Mouse (Mus musculus): Measurements from ENCODE around the gene Zzef1.

Gene Zzef1

DNA sequence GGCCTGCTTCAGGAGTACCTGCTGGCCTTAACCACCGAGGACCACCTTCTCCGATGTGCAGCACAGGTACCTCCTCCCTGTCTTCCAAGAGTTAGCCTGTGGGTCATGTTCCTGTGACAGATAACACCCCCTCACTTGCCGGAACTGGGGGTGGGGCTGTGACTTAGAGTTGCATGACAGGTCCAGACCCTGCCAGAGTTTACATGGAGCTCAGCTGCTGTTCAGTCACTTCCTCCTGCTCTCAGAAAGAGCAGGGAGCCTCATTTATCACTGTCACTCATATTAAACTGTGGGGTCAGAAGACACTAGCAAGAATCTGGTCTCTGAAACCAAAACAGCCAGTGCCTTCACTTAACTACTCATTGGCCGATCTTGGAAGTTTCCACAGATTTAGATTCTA is 127.1 kb downstream of the Zzef1 start:
- peak; percentile 73 for DNase-seq

DNA sequence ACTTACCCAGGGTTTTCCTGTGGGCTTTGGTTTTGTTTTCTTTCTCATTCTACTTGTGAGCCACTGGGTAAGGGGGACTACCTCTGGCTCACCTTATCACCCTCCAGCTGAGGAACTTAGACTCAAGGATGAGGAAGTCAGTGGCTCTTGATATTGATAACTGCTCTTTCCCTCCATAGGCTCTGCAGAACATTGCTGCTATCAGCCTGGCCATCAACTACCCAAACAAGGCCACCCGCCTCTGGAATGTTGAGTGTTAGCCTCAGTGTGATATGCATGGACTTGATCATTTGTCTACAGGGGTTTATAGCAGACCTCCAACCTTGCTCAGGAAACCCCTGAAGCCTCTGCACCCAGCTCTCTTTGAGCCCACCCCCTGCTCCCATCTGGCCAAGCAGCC is 128.4 kb downstream of the Zzef1 start:
- DNase-seq = no peak

DNA sequence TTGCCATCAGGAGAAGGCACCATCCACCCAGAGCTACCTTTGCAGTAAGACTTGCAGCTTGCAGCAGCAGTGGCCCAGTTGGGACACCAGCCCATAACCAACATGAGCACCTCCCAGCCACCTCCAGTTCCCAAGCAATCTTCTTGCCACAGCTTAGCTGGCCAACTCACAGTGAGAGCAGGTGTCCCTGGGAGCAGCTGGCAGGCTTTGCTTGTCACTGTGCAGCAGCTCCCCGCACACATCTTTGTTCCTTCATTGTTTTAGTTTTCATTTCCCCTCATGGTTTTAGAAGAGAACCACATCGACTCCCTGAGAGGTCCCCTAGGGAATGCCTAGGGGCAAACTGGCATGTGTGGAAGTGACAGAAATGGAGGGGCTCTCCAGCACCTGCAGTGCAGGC is 129.0 kb downstream of the Zzef1 start:
- no peak for DNase-seq

DNA sequence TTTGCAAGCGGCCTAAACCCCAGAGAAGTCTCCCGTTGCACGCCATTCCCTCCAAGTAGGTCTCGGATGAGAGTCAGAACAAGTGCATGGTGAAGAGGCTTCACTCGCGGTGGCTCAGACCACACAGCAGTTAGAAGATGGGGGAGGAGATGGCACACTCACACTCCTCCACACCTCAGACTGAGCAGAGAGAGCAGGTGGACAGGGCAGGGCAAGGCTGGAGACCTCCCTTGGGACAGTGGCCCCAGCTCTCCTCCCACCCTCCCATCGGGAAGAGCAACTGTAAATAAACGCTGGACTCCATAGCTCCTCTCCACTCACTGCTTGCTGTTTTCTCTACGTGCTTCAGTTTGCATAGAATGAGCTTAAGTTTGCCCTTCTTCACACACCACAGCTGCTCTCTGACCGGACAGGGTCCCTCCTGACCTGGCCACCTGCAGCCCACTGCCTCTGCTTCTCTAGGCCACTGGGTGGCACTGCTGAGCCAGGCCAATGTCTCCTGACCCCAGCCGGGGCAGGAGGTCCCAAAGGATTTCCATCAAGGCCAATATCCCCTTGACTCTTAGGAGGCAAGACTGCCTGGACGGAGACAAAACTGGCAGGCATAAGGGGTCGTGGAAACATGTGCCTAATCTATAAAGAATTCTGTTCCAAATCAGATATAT is 130.3 kb downstream of the Zzef1 start:
- DNase-seq = peak; percentile 76

DNA sequence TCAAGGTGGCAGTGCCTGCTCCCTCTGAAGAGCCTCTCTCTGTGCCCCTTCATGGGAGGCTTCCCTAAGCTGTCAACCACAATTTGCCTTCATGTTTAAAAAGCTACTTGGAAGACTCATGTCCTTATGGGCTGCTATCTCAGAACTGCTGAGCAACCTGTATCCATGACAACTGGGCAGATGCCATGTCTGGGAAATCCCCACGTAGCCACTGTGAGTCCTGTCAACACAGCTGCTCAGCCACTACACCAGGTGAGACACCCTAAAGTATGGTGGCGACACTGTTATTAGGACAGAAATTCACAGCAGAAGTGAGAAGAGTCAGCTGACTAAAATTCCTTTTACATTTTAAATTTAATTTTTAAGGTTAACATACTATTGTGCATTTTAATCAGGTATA is 132.5 kb downstream of the Zzef1 start:
- DNase-seq = no peak

DNA sequence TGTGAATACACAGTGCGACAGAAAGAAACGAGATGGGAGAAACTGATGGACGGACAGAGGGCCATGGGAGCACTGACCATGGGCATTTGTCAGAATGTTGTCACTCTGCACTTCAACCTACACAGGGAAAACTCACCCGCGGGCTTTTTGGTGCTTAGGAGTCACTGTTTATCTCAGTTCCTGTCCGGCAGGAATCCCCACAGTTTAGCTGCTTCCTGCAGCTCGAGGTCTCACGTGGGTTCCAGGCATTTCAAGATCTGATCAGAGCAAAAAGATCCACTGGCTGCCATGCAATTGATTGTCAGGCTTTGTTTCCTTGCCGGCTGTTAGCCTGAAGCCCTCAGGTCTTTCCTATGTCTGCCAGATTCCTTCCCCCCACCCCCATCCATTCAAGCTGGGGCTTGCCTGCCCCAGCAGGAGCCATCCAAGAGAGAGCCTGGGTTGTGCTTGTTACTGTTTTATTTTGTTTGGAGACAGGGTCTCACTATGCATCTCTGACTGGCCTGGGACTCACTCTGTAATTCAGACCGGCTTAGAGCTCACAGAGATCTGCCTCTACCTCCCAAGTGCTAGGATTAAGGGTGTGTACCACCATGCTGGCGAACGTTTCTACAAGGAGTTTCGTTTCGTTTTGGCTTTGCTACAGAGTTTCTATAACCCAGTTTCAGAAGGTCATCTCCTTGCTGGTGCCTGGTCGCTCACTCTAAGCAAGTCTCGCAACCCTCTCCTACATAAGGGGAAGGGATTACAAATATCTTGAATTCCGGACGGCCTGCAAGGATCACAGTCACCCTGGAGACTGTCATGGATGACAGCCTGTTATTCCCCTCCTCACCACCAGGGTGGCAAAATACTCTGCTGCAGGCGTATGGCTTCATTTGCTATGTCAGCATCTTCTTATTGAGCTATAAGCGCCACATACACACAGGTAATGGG is 144.4 kb downstream of the Zzef1 start:
- DNase-seq = no peak

DNA sequence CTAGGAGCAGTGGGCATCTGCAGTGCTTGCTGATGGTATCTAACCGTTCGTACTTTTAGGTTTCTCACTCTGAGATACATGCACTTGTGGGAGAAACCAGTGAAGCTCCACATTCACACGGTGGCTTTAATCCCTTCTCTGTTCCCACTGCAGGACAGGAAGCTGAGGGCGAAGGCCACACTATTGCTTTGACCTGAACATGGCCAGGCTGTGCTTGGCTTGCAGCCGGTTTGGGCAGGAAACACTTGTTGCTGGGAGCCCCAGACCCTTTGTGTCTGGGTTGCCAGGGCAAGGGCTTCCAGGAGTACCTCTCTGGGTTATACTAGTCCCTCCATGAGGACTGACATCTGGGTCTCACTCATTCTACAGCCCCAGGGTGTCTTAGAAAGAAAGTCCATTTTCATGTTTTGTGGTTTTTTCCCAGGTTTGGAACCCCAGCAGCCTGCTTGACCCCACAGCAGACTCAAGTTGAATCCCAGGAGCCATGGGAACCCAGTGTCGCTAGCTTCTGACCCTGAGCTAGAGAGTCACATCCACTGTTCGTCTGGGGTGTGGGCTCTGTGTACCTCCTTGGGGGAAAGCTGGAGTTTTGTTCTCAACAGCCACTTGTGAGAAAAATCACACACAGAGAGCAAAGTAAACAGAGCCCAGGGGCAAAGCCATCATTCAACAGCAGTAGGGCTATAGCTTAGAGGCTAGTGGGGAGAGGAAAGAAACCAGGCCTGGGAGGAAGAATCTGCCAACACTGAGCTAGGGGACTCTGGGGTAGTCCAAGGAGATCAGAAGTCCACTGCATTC is 149.2 kb downstream of the Zzef1 start:
- peak; percentile 70 for DNase-seq

DNA sequence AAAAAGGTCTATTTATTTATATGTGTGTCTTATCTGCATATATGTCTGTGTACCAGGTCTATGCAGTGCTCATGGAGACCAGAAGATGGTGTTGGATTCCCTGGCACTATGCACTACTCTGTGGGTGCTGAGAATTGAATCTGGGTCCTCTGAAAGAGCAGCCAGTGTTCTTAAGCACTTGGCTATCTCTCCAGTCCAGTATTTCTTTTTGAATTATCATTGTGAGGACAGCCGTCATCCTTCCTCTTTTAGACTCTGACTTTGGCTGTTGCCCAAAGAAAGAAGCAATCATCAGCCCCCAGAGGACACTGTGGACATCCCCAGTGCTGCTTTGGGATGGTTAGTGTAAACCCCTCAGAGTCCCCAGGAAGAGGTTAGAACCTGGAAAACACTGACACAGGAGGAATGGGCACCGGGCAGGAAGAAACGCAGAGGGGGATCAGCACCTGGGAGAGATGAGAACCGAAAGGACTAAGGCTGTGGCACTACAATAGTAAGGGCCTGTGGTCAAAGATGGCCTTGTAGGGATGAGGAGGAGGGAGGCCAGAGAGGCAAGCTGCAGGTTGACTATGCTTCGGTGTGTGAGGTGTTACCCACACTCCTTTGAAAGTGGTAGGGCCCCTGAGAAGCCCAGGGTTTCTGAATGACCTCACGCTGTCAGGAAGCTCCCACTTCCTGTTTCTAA is 150.0 kb downstream of the Zzef1 start:
- no peak for DNase-seq

DNA sequence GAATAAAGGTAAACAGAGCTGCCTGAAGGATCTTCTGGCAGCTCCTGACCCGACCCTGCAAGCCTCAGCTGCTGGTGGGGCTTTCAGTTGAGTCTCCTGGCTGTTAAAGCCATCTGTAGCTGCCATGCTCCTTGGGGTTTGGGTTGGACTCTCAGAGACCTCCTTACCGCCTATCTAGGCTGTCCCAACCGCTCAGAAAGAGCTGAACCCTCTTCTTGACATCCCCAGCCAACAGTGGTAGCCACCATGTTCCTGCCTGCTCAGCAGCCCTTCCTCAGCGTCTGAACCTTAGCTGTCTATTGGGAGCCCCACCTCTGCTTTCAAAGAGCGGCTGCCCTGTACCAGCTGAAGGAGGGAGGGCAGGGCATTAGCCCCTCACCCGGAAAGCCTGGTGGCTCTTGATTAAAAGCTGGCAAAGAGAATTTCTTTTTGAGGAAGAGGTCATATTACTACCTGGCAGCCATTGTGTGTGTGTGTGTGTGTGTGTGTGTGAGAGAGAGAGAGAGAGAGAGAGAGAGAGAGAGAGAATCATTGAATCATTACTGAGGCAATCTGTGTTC is 150.6 kb downstream of the Zzef1 start:
- no peak for DNase-seq

DNA sequence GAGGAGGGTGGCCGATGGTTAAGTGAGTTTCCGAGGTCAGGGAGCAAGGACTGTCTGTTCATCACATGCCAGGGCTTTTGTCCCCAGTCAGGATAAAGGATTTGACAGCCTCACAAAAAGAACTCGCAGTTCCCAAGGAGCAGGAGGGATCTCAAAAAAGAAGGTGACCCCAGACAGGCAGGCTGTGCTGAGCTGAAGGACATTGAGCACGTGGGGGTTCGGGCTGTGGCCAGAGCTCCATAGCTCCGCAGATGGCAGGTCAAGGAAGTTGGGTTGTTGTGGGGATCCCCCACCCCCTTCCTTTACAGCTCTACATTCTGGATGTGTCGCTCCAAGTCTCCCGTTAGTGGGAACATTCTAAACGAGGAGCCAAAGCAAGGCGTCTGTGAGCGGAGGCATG is 151.8 kb downstream of the Zzef1 start:
- DNase-seq = no peak

DNA sequence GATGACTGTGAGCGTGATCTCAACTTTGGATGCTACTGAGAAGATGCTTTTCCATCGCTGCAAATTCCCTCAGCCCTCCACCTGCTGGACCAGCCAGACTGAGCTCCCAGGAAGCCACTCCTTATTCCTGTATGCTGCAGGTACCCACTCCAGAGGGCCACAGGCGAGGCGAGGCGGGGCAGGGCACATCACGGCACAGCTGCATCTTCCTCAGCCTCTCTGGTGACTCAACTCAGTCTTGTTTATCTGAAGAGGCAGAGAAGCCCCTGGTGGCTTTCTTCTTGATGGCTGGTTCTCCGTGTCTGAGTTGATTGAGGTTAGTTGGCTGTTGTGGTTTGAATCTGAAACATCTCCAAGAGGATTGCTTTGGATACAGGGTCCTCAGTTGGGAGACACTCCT is 152.2 kb downstream of the Zzef1 start:
- no peak for DNase-seq

DNA sequence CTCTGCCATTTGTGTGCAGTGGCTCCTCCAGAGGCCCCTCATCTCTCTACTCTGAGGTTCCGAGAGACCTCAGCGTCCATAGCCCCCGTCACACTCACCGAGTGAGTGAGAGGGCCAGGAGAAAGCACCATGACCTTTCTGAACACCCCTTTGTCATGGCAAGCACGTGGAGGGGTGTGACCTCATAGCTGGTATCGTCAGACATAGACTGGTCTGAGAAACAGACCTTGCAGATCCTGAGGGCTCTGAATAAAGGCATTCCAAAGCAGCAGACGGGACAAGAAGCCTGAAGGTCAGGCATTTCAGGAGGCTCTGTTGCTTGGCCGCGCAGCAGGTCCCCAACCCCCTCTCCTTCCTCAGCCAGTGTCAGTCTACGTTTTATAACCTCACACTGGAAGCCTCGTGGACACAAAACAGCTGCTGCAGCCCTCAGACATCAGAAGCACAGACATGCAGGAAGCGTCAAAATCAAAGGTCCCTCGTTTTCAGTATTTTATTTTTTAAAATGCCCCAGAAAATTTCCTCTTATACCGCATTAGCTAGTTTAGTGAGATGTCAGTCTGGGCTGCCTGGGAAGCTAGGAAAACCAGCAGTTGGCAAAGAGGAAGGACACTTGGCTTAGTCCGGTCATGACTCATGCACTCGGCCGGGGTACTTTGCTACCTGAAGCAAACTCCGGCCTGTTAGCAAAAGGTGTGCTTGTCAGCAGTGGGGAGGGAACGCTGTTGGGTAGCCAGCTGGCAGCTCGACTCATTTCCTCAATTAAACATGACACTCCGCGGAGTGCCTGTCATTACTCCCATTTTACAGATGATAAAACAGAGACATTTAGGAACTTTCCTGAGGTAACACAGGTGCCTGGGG is 155.3 kb downstream of the Zzef1 start:
- DNase-seq = peak; percentile 64

DNA sequence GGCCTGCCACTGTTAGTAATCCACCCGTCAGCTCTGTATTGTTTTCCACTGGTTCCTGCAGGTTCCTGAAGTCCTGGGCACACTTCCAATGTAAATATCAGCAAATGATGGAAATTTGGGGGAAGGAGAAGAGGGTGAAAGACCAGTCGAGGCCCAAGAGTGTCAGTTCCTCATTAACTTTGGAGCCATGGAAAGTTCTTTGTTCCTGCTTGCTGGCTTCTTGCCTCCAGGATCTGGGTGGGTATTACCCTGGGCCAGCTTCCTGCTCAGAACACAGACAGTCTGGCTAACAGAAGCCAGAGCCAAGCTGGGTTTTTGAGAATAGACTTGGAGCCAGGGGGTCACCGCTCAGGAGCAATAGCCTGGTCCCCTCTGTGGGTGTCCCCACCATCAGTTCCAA is 156.2 kb downstream of the Zzef1 start:
- peak; percentile 67 for DNase-seq

DNA sequence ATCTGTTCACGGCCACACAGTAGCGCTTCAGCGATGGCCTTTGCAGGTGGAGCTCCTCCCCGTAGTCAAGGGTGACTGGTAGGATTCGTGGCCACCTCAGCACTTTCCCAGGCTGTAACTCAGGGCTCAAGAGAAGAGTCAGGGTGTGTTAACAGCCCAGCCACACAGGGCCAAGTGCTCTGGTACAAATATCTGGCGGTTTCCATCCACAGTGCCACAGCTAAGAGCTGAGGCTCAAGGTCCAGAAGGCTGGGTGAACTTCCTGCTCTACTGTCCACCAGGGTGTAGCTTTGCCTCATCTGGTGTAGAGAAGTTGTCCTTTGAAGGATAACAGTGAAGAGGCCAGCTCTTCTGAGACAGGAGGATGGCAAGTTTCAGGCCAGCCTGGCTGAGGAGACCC is 156.7 kb downstream of the Zzef1 start:
- no peak for DNase-seq

DNA sequence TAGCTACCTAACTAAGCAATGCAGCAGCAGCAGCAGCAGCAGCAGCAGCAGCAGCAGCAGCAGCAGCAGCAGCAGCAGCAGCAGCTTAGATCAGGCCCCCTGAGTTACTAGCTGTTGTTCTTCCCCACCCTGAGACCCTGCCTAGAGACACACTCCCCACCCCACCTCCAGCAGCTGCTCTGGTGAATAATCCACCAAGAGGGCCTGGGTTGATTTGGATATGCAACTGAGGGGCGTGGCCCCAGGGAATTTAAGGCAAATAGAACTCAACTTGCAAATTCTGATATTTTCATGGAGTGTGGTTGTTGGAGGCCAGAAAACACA is 157.1 kb downstream of the Zzef1 start:
- no peak for DNase-seq

DNA sequence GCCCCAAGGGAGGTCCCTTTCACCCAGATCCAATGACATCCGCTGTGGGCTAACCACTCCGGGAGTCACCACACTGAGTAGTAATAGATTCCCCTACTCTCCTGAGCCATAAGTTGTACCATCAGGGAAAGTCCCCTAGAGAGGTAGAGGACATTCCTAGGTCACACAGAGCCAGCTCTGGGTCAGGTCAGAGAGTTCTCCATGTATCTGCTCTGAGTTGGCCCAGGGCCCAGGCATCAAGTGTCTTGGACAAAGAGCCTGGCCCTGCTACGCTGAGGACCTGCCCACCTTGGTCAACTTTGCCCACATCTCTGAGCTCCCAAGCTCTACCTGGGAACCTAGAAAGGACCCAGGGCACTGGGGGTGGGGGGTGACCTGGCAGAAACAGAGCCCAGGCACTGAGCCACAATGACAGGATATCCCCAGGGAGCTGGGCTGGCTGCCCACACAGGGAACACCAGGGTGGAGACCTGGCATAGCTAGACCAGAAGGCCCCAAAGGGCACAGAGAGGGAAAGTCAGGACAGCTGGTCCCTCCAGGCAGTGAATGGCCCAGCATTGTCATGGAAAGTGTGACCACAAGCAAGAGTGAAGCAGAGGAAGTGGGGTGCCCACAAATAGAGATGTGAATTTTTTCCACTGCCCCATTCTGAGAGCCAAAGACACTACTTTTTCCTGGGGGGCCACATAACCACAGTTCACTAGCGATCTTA is 157.6 kb downstream of the Zzef1 start:
- peak; percentile 76 for DNase-seq

DNA sequence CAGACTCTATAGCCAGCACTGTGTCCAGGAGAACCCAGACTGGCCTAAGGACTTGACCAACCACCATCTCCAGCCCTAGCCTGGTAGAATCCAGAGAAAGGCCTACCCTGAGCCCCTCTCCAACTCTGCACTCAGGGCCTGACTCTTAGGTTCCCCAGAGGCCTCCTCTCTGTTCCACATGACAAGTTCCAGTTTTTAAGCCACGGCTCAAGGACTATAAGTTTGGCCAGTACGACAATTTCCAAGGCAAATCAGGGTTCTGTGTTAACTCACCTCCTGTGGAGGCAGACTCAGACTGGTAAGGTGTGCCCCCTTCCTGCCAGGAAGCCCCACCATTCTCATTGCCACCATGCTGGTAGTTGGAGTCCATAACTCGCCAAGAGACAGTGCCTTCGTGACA is 158.2 kb downstream of the Zzef1 start:
- DNase-seq = no peak

DNA sequence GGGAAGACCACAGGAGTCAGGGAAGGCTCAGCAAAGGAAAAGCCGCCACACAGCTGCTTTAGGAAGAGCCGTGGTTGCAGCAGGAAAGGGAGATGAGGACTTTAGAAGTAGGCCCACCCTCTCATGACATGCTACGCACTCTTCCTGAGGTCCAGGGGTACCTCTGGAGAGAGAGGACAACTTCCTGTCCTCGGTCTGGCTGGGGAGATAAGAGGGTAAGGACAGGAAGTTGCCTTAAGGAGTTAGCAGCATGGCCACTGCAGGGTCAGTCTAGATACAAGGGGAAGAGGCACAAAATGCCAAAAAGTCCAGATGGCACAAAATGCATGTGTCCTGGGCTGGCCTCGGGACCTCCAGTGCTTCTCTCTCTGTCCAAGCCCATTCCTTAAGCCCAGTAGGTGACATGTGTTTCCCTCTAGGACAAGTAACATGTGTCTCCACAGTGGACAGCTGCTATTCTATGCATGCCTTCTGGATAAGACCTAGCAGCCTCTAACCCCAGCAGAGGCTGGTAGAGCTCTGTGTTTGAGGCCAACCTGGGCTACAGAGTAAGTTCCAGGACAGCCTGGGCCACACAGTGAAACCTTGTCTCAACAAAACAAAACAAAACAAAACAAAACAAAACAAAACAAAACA is 159.4 kb downstream of the Zzef1 start:
- no peak for DNase-seq

DNA sequence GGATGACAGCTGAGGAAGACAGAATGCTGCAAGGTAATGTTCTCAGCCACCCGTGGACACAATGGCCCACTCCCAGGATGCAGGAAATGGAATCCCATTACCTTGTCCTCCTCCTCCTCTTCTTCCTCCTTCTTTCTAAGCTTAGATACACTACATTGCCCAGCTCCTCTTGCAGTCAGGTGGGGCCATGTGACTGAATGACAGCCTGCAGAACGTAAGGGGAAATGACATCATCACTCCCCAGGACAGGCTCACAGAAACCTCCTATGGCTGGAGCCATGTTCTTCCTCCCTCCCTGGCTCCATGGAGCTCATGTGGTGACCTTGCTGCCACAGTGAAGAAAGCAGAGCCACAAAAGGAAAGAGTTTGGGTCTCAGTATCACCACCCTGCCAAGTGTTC is 161.3 kb downstream of the Zzef1 start:
- DNase-seq = no peak

DNA sequence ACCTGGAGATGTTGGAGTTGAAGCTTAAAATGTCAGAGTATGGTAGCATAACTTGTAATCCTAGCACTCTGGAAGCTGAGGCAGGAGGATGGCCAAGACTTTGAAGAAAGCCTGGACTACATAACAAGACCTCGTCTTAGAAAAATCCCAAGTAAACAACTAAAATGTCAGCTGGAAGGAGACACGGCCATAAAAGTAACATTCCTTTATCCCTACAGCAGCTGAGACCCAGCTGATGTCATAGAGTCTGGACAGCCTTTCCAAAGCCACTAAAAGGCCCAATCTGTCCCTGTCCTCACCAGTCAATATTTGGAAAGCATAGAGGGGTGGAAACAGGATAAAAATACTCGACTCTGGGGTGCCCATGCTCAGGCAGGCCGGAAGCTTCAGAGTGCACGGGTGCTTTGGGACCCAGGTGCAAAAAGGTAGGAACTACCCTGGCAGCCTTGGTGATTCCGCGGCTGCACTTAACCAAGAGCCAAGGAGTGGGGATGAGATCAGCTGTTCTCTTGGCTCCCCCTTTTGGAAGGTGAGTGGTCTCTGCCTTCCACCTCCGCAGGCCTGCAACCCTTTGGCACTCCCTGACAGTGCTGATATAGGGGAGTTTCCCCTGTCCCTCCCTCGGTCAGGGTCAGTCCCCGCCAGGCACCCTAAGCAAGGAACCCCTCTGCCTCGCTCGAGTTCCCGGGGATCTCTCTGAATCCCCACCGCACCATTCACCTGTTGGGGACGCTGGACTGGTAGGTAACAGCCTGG is 164.1 kb downstream of the Zzef1 start:
- DNase-seq = no peak
